Mouse (Mus musculus): ENCODE results near the gene Stom.

GRCm38 (mm10) chr2:35269716-35270260 is 67.0 kb downstream of the Stom start:
- TF ChIP-seq POLR2A (IDR thresholded peaks at IDR 0.05; ENCODE audit: extremely low read depth, insufficient read depth, low read length): no peak
- TF ChIP-seq CTCF (IDR thresholded peaks at IDR 0.05; ENCODE audit: low read depth, low read length): no peak
